Mouse (Mus musculus) limb, embryonic 12.5 days (tissue): ENCODE measurements at regions not wholly inside any gene's neighbourhood (a gene's known extent, or its start where the extent isn't known, plus 50 kb on each side); places are given as distances from the start of the nearest gene placed in this dataset.

Experiments
- ATAC-seq: fragments of 200-750 bp; cut with Nextera tagmentation; 2 replicates; pipeline ENCODE4 v1.8.0; 2017; ENCODE audit warnings: low read depth, moderate TSS enrichment; ENCODE audit not compliant: insufficient number of reproducible peaks, insufficient read depth, low FRiP score, low TSS enrichment
- H3K27ac ChIP-seq: fragments of 300-500 bp; sonication (generic); 2 replicates; pipeline ENCODE4 v1.5.1; 2016; ENCODE audit warnings: mild to moderate bottlenecking, moderate library complexity
- H3K27me3 ChIP-seq: fragments of 300-500 bp; sonication (generic); 2 replicates; pipeline ENCODE4 v1.6.1; 2016; ENCODE audit warnings: mild to moderate bottlenecking, moderate library complexity
- H3K36me3 ChIP-seq: fragments of 300-500 bp; sonication (generic); 2 replicates; pipeline ENCODE4 v1.6.1; 2016; ENCODE audit warnings: mild to moderate bottlenecking, moderate library complexity
- H3K4me1 ChIP-seq: fragments of 300-500 bp; sonication (generic); replicated peaks from 2 replicates; pipeline ENCODE4 v1.6.1; 2016
- H3K4me2 ChIP-seq: fragments of 300-500 bp; sonication (generic); 2 replicates; pipeline ENCODE4 v1.6.1; 2016; ENCODE audit warnings: mild to moderate bottlenecking, moderate library complexity
- H3K4me3 ChIP-seq: fragments of 300-500 bp; sonication (generic); replicated peaks from 2 replicates; pipeline ENCODE4 v1.5.1; 2016; ENCODE audit warnings: mild to moderate bottlenecking
- H3K9ac ChIP-seq: fragments of 300-500 bp; sonication (generic); replicated peaks from 2 replicates; pipeline ENCODE4 v1.6.1; 2016; ENCODE audit warnings: mild to moderate bottlenecking, moderate library complexity
- H3K9me3 ChIP-seq: fragments of 300-500 bp; sonication (generic); 2 replicates; pipeline ENCODE4 v1.6.1; 2016; ENCODE audit warnings: mild to moderate bottlenecking, moderate library complexity
- WGBS: fragments of 180-500 bp; shearing (Covaris S2); methylation state at CpG from one replicate; pipeline ENCODE4 v1.1.7; 2016; 5-methylcytosine and 5-hydroxymethylcytosine counted together

DNA sequence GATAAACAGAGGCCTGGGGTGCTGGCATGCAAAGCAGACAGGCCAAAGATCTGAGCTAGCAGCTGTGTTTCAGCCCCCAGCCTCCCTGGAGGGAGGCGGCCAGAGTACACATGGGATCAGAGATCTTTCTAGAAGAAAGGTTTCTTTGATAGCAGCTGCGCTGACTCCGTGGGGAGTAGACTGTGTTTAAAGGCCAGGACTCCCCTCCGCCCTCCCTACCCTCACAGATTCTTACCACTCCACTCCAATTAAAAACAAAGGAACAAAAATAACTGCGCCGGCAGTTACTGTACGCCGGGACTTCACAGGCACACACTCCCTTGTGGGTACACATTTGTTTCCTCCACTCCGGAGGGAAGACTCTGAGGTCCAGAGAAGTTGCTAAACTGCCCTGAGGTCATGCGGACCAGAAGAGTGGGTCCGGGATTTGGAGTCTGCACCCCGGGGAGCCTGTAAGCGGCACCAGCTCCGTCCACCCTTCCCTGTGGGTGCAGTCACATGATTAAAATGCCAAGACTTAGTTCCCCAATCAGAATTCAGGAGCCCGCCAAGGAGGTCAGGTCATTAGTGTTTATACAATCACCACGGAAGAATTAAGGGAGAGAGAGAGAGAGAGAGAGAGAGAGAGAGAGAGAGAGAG is 411.5 kb downstream of the Zfp536 start:
- H3K4me2 ChIP-seq: peak overlapping the region; percentile 61
- H3K4me3 ChIP-seq: peak overlapping the region; percentile 33
- H3K36me3 ChIP-seq: no peaks in the 10 kb centered on the region
- ATAC-seq: peak; percentile 28
- H3K27me3 ChIP-seq: peaks cover 6% of the 10 kb centered on the region; the same call in 1 of the 2 replicates
- WGBS: 6% methylated on average over 16 of the region's 16 CpGs
- no peaks in the 10 kb centered on the region for H3K9me3 ChIP-seq
- H3K4me1 ChIP-seq: peaks cover 45% of the 10 kb centered on the region
- peak overlapping the region; percentile 45 for H3K9ac ChIP-seq
- H3K27ac ChIP-seq: peak overlapping the region; percentile 89

DNA sequence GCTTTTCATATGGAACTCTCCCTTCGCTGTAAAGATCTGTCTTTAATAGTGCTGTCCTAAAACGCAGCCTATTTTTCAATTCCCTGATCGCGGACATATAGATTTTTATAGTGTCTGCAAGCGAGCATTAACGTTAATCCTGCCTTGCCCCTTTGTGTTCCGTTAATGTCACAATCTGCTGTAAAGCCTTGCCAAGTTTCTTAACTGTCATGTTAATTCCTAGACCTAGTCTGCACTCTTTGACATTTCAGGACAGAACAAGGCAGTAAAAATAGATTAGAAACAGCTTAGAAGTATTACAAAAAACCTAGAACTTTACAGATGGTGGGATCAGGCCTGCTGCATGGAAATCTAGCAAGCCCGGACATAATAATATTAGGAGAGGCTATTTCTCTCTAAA is 410.6 kb downstream of the Zfp536 start:
- Histone ChIP-seq H3K4me2 (peak overlapping the region; percentile 61), H3K27ac (peak overlapping the region; percentile 89), H3K4me1 (peaks cover 44% of the 10 kb centered on the region), H3K9ac (no peak overlapping the region), H3K9me3 (no peaks in the 10 kb centered on the region), H3K27me3 (peaks cover 4% of the 10 kb centered on the region; the same call in 1 of the 2 replicates), H3K4me3 (no peak overlapping the region; the same call in 1 of the 2 replicates), H3K36me3 (no peaks in the 10 kb centered on the region)
- WGBS: 10% methylated on average over 8 of the region's 8 CpGs
- no peak for ATAC-seq

DNA sequence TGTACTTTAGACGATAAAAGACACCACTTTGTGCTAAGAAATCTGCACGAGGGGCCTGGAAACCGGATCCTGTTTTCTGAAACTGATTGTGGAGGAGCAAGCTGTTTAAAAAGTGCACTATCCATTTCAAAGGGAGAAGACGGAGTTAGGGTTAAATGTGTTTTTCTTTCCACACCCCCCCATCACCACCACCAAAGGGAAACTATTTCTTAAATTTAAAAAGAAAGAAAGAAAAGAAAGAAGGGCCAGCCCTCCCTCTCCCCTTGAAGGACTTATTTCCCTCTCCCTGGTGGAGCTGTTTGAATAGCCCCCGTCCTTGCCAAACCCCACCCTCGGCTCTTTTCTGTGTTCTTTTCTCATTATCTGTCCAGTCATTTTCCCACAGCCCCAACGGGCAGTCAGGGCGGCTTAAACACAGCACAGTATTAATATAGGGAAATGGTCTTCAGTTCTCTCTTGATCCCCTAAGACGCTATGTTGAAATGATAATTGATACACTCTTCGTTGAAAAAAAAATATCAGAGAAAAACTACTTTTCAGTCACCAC is 409.7 kb downstream of the Zfp536 start:
- Histone ChIP-seq H3K36me3 (no peaks in the 10 kb centered on the region), H3K4me2 (peak overlapping the region; percentile 15; the same call in 1 of the 2 replicates), H3K27ac (peak overlapping the region; percentile 89), H3K4me1 (peaks cover 41% of the 10 kb centered on the region), H3K27me3 (peaks cover 4% of the 10 kb centered on the region), H3K9ac (no peak overlapping the region), H3K9me3 (no peaks in the 10 kb centered on the region), H3K4me3 (no peak overlapping the region)
- 27% methylated on average over 10 of the region's 10 CpGs for WGBS
- ATAC-seq: no peak

DNA sequence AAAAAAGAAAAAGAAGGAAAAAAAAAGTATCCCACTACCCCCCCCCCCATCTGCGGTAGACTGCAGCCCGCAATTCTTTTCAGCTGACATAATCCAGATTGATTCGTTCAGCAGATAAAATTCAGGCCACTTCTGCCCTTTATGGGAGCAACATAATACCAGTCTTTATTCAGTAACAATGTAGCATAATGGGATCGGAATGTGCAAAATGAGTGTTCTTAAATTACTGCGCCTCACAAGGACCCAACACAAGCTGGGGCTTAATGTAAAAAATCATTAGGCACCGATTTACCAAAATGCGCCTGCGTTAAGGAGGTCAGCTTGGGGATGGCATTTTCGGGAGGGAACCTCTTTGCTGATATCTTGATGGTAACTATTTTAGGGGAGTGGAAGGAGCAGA is 409.2 kb downstream of the Zfp536 start:
- 38% methylated on average over 9 of the region's 9 CpGs for WGBS
- no peak for ATAC-seq

DNA sequence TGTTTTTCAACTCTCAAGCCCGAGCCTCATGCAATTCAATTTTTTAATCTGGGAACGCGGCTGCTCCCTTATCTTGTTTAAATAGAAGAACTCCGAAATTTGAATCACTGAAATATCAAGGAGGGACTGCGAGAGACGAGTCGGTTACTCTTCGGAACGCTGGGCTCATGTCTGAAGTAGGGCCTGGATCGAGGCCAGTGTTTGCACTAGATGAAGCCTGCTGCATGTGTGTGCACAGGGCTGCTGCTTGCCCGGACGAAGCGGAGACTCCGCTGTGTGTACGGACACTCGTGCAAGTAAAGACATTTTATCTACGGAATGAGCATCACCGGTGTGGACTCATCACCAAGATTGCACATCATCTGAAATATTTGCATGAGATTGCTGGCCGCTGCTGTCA is 407.4 kb downstream of the Zfp536 start:
- Histone ChIP-seq H3K4me2 (no peak overlapping the region), H3K9ac (no peak overlapping the region), H3K4me1 (peaks cover 41% of the 10 kb centered on the region), H3K36me3 (no peaks in the 10 kb centered on the region), H3K4me3 (no peak overlapping the region), H3K9me3 (no peaks in the 10 kb centered on the region), H3K27ac (no peak overlapping the region), H3K27me3 (no peaks in the 10 kb centered on the region; the same call in 1 of the 2 replicates)
- 92% methylated on average over 19 of the region's 19 CpGs for WGBS
- no peak for ATAC-seq

More for the DNA sequence above, 409.2 kb downstream of the Zfp536 start:
- Histone ChIP-seq H3K9me3 (no peaks in the 10 kb centered on the region), H3K27me3 (peaks cover 4% of the 10 kb centered on the region), H3K4me3 (no peak overlapping the region), H3K4me2 (no peak overlapping the region), H3K4me1 (peaks cover 41% of the 10 kb centered on the region), H3K27ac (no peak overlapping the region), H3K36me3 (no peaks in the 10 kb centered on the region), H3K9ac (no peak overlapping the region)

DNA sequence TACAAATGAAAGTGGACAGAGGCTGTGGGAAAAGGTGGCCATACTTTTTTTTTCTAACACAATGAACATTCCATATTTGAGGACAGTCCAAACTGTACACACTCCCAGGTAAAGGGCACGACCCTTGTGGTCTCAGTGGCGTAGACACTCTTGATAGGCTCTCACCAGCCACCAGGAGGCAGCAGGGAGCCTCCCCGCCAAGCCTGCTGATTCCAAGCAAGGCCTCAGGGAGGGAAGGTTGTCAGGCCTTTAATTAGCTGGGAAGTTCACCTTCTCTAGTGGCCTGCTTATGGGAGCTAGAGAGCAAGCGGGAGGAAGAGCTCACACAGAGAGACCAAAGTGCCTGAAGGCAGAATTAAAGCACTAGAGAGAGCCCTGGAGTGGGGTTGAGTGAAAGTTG is 403.7 kb downstream of the Zfp536 start:
- Histone ChIP-seq H3K4me2 (no peak overlapping the region), H3K4me3 (no peak overlapping the region), H3K36me3 (no peaks in the 10 kb centered on the region), H3K9ac (no peak overlapping the region), H3K27ac (no peak overlapping the region), H3K4me1 (peaks cover 8% of the 10 kb centered on the region), H3K9me3 (no peaks in the 10 kb centered on the region), H3K27me3 (peaks cover 5% of the 10 kb centered on the region; the same call in 1 of the 2 replicates)
- no peak for ATAC-seq
- WGBS: 35% methylated on average over 4 of the region's 4 CpGs

DNA sequence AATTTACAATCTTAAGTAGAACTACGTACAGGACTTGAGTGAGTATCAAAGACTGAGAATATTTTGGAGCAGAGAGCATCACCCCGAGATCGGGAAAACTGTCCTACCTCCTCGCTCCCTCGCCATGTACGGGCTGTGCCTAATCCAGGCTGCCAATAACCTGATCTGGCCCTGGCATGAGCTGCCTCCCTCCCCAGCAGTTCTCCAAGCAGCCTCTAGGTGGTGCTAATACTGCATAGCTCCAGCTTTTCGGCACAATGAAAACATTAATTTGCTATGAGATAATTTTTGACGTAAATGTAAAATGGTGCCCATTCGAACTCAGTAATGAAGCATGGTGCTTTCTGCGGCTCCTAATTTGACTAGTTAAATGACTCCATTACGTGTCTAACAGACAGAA is 399.6 kb downstream of the Zfp536 start:
- no peaks in the 10 kb centered on the region for H3K36me3 ChIP-seq
- no peak overlapping the region for H3K9ac ChIP-seq
- H3K27ac ChIP-seq: no peak overlapping the region
- H3K27me3 ChIP-seq: peaks cover 19% of the 10 kb centered on the region; the same call in 1 of the 2 replicates
- H3K4me1 ChIP-seq: peaks cover 33% of the 10 kb centered on the region
- 14% methylated on average over 11 of the region's 11 CpGs for WGBS
- ATAC-seq: no peak
- no peaks in the 10 kb centered on the region for H3K9me3 ChIP-seq
- peak overlapping the region; percentile 32 for H3K4me2 ChIP-seq
- no peak overlapping the region for H3K4me3 ChIP-seq

DNA sequence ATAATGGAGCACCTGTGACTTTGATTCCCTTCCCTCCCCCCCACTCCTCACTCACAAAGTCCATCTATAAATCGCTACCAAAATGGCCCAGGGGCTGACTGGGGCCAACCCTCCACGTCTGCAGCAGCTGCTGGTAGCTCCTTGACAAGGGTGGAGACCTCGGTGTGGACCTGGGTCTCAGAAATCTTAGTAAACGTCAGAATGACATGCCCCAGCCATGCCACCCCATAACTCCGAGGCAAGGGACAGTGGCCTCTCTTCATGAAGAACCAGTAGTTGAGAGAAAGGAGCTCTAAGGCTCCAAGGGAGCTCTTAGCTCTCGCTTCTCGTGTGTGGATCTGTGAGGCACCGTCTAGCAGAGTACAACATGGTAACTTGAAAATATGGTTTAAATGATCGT is 398.4 kb downstream of the Zfp536 start:
- ATAC-seq: peak; percentile 23; the same call in 1 of the 2 replicates
- 10% methylated on average over 9 of the region's 9 CpGs for WGBS
- Histone ChIP-seq H3K4me3 (no peak overlapping the region), H3K27ac (peak overlapping the region; percentile 47), H3K9ac (no peak overlapping the region), H3K36me3 (no peaks in the 10 kb centered on the region), H3K4me1 (peaks cover 33% of the 10 kb centered on the region), H3K4me2 (peak overlapping the region; percentile 27), H3K9me3 (no peaks in the 10 kb centered on the region), H3K27me3 (peaks cover 19% of the 10 kb centered on the region; the same call in 1 of the 2 replicates)

DNA sequence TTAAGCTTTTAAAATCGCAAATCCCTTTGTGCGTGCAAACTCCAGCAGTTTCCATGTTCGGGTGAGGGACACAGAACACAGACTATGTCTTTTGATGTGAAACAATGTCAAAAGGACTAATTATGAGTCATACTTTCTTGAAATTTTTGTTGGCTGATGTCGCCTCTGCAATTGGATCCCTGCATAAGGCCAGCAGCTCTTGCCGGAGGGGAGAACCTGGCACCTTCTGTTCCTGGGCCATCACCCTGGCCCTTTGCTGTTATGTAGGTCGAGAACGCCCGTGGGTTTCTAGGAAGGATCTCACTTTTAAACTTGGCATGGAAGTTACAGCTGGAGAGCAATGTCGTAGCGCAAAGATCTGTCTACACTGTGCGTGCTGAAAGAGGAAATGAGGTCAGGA is 397.9 kb downstream of the Zfp536 start:
- 24% methylated on average over 11 of the region's 11 CpGs for WGBS

DNA sequence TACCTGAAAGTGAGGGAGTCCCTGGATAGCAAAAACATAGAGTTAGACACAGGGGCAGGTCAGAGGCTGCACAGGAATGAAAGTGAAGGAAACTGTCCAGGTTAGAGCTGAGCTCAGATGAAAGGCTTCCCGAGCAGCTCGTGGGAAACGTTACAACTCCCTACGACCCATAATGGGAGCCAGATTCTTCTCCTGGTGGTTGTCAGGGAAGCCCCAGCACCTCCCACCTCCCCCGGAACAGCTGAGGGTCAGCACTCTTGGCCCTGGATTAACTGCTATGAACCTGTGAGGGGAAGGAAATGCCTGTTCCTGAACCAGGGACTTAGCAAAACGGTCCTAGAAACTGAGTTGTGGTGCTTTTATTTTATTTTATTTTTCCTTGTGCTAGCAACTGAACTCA is 397.2 kb downstream of the Zfp536 start:
- Histone ChIP-seq H3K36me3 (no peaks in the 10 kb centered on the region), H3K4me3 (no peak overlapping the region), H3K9me3 (no peaks in the 10 kb centered on the region), H3K4me2 (peak overlapping the region; percentile 27; the same call in 1 of the 2 replicates), H3K9ac (no peak overlapping the region), H3K27ac (no peak overlapping the region), H3K27me3 (peaks cover 21% of the 10 kb centered on the region; the same call in 1 of the 2 replicates), H3K4me1 (peaks cover 33% of the 10 kb centered on the region)
- ATAC-seq: no peak; the same call in 1 of the 2 replicates
- WGBS: 4% methylated on average over 6 of the region's 6 CpGs

More for the DNA sequence above, 397.9 kb downstream of the Zfp536 start:
- peak overlapping the region; percentile 47; the same call in 1 of the 2 replicates for H3K27ac ChIP-seq
- peaks cover 33% of the 10 kb centered on the region for H3K4me1 ChIP-seq
- no peaks in the 10 kb centered on the region for H3K36me3 ChIP-seq
- no peak for ATAC-seq
- H3K9ac ChIP-seq: 0 out of 2 replicates have a peak overlapping the region, but pooled peaks have one; percentile 31
- peaks cover 19% of the 10 kb centered on the region; the same call in 1 of the 2 replicates for H3K27me3 ChIP-seq
- H3K4me3 ChIP-seq: no peak overlapping the region
- H3K4me2 ChIP-seq: peak overlapping the region; percentile 27
- no peaks in the 10 kb centered on the region for H3K9me3 ChIP-seq

DNA sequence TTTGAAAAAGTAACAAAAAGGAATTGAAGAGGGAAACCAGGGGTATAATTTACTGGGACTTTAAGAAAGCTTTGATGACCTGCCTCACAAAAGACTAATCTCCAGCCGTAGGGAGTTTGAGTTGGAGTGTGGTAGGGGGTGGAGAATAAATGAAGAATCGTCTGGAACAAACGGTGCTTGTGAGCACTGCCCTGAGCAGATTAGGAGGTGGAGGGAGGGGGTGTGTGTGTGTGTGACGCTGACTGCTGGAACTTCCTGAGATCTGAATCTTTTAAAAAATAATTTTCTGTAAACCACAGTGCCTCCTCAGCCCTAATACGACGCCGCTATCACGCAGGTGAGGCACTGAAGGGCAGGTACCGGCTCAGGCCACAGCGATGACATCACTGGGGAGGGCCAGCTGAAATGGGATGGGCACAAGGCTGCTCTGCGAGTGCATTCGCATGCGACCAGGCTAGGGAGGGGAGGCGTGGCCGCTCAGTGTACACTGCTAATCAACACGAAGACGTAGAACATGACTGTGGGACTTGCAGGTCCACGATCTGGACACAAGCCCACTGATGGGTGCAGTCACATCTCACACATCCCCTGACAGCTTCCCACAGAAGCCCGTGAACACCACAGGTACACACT is 395.4 kb downstream of the Zfp536 start:
- Histone ChIP-seq H3K9me3 (no peaks in the 10 kb centered on the region), H3K27me3 (peaks cover 19% of the 10 kb centered on the region; the same call in 1 of the 2 replicates), H3K4me1 (peaks cover 33% of the 10 kb centered on the region), H3K4me3 (no peak overlapping the region), H3K27ac (no peak overlapping the region), H3K9ac (no peak overlapping the region), H3K36me3 (no peaks in the 10 kb centered on the region), H3K4me2 (peak overlapping the region; percentile 22)
- ATAC-seq: peak; percentile 21; the same call in 1 of the 2 replicates
- 42% methylated on average over 19 of the region's 19 CpGs for WGBS
